Mouse (Mus musculus) adipocyte (in vitro differentiated cells): ENCODE measurements around the gene N4bp3.
"Not testable (repeated sequence)": the region's sequence is repeated elsewhere in the genome, so short reads cannot be mapped to it uniquely, and the experiment has no call there.

Experiments
- DNase-seq: peaks from one replicate; pipeline ENCODE4 v3.0.0-alpha.2; 2016; ENCODE audit warnings: low spot score

Gene N4bp3

DNA sequence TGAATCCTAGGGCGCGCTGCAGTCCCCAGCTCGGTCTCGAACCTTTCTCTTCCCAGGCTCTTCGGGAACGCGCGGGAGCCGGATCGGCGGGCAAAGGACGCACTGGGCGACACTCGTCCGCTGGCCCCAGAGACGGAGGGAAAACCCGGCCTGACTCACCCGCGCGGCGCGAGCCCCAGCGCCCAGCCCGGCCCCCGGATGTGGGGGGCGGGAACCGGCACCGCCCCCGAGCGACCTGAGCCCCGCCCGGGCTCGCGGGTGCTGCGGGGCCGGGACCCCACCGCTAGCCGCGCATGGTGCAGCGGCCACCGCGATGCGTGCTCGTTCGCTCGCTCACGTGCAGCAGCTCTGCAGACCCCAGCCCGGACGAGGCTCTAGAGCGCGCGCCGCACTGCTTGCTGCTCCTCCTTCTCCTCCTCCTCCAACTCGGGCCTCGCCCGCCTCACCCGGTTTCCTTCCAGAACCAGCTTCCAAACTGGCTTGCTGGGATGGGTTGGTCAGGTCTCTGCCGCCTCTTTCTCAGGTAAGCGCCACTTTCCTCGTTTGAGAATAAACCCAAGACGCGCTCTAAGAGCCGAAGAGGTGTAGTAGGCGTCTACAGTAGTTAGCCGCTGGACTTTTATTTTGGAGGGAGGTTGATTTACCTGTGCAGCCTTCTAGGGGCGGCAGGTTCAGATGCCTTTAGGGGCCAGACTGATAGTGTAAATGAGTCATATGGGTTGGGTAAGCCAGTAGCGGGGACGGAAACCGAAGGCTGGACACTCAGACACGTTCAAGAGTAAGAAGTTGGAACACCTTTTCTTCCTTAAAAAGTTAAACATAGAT is at the start of gene N4bp3, which contains the start of gene D930048N14Rik:
Gene N4bp3 (minus strand): TSS at position 152 of the 825 bp plus-strand sequence.
Gene D930048N14Rik (plus strand): TSS at position 264 of the 825 bp plus-strand sequence.
- peak; percentile 39 for DNase-seq

DNA sequence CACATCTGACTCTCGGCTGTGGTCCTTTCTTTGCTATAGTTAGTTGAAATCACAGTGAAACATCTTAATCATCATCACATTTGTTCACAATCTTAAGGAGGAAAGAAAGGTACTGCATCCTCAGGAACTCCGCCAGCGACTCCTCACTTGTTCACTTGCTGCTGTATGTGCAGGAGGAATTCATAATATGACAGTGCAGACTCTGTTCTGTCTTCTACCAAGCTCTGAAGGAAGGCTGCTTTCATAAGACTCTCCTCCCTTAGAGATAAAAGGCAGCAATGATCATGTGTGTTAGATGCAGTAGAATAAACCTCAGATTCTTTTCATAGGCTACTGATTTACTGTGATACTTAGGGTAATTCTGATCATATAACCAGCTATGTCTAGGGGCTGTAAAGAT is 44.3 kb upstream of the N4bp3 start:
- no peak for DNase-seq

DNA sequence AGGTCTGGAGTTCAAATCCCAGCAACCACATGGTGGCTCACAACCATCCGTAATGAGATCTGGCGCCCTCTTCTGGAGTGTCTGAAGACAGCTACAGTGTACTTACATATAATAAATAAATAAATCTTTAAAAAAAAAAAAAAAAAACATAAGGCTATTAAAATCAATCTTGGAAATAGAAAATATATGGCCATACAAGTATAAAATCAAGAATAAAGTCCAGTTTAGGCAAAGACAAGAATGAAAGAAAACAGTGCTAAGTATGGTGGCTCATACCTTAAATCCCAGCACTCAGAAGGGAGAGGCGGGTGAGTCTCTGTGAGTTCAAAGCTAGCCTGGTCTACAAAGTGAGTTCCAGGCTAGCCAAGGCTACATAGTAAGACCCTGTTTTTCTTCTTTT is 40.0 kb upstream of the N4bp3 start:
- DNase-seq, result not testable (repeated sequence)

DNA sequence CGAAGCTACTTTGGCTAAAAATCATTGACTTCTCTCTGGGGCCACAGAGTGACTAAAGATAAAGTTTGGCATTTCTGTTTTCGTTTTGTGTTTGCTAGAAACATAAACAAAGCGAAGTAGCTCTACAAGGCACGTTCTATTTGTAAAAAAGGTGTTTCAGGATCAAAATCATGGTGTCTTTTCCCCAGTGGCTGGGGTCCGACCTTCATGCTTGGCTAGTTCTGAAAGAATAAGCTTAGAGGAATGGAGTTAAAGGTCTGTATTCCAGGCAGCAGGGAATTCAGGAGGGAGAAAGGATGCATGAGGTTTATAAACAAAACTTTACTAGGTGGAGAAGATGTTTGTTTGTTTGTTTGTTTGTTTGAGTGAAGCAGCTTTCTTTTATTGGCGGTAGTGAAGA is 38.7 kb upstream of the N4bp3 start:
- DNase-seq, result no peak

DNA sequence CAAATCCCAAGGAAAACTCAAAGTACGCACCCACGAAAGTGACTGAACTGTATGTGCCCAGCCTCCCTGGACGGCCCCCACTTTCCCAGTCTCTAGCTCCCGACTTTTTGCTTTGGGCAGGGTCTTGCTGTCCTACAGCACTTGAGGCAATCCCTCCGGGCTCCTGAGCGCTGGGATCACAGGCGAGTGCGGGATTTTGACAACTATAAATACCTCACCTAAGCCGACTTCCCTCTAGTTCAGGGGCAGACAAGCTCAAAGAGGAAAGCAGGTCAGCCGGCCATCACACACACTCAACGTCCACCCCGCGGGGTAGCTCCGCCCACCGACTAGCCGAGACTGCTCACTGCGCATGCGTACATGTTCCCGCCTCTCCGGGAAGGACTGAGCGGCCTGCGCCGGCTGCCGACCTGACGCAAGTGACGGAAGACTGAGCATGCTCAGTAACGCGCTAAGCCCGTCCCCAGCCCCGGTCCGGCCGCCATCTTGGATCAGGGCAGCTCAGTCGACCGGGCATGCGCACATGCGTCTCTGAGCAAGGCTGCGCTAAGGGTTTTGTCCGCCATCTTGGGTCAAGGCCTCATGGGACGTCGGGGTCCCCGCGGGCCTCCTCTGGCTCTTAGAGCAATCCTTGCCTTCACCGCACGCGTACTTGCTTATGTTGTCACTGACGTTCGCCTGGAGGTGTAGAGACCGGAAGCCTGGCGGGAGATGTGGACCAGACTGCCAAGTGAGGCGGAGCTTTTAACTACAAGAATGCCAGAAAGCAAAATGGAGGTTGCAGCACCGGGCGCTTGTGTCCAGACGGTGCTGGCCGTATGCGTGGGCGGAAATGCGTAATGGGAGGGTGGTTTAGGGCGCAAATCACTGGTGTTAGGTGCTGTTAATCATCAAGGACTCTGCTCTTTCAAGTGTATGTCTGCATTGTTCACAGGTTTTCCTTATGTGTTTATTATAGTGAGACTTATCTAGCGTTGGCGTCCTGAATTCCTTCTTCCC is 38.0 kb upstream of the N4bp3 start, which contains the start of gene 0610009B22Rik:
Gene 0610009B22Rik (minus strand): TSS at position 545 of the 999 bp plus-strand sequence.
- DNase-seq, result peak; percentile 100

- no peak for DNase-seq
These were observed 31.3 kb upstream of the N4bp3 start for GRCm38 (mm10) chr11:51681976-51682374.

DNA sequence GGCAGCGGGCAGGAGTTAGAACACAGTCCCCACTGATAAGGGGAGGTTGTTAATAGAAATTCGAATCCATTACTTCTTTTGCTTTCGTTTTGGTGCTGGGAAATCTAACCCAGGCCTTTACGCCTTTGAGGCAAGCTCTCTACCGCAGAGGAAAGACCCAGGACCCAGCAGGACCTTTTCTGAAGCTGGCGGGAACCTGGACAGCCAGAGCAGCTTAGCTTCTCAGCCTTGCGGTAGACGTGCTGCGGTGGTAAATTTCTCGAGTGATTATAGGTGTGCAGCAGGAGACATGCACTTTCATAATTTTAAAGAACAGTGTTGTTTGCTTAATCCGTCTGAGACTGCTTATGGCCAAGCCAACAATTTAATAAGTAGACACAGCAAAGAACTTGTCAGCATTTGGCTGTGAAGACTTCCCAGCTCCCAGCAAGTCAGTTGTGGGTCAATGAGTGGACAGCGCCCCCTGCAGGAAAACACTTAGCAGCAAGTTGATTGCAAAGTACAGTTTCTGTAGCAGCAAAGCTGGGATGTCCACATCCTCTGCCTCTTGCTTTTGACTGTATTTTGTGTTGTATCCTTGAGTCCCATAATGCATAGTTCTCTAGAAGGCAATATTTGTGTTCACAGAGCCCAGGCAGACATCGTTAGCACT is 30.8 kb upstream of the N4bp3 start:
- DNase-seq, result peak; percentile 93

GRCm38 (mm10) chr11:51679466-51679865 is 28.8 kb upstream of the N4bp3 start:
- no peak for DNase-seq

DNA sequence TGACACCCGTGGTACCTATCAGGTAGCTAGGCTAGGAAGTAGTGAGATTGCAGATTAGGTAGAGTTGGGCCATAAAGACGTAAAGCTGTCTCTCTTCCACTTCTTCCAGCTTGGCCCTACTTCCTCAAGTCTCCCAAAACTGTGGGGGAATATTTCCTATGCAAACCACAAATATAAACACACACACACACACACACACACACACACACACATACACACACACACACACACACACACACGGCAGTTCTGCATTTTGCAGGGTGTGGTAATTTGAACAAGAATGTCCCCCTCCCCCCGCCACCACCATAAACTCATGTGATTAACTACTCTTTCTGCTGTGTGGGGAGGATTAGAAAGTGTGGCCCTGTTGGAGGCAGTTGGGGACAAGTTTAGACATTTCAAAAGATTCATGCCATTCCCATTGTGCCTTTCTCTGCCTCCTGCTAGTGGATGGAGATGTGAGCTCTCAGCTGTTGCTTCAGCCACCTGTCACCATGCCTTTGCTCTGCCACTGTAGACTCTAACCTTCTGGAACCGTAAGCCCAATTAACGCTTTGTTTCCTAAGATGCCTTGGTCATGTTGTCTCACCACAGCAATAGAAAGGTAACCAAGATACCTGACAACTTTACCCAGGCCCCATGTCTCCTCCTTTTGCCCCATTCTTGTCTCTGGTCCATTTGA is 27.2 kb upstream of the N4bp3 start:
- no peak for DNase-seq

DNA sequence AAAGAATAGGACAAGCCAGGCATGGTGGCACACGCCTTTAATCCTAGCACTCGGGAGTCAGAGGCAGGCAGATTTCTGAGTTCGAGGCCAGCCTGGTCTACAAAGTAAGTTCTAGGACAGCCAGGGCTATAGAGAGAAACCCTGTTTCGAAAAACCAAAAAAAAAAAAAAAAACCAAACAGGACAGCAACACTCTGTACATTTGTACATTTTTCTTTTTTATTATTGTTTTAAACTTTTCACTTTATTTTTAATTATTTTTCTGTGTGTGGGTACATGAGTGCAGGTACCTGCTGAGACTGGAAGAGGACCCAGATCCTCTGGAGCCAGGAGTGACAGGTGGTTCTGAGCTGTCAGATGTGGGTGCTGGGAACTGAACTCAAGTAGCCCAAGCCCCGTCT is 24.7 kb upstream of the N4bp3 start:
- no peak for DNase-seq

DNA sequence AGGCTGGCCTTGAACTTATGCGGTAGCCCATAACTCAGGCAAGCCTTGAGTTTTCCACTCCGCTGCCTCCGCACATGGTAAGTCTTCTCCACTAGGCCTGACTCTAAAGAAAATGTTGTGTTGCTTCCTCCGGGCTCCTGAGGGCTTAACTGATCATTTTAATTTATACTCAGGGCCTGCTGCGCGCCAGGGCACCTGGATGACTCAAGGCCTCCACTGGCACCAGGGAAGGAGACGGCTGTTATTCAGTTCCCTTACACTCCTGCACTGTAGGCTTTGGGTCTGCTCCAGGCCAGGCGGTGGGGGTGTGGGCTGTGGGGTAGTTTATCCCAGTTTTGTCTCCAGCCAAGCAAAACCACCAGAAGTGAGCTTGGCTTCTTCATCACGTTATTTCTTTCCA is 22.6 kb upstream of the N4bp3 start:
- no peak for DNase-seq

DNA sequence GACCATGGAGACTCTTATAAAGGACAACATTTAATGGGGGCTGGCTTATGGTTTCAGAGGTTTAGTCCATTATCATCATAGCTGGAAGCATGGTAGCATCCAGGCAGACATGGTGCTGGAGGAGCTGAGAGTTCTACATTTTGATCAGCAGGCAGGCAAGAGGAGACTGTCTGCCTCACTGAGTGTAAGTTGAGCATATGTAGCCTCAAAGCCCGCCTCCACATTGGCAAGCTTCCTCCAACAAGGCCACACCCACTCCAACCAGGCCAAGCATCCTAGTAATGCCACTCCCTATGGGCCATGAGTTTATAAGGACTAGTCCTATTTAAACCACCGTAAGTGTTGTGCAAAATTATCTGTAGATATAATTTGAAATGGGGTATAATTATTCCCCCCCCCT is 20.7 kb upstream of the N4bp3 start:
- DNase-seq, result no peak

GRCm38 (mm10) chr11:51670846-51671245 is 20.2 kb upstream of the N4bp3 start:
- no peak for DNase-seq

DNA sequence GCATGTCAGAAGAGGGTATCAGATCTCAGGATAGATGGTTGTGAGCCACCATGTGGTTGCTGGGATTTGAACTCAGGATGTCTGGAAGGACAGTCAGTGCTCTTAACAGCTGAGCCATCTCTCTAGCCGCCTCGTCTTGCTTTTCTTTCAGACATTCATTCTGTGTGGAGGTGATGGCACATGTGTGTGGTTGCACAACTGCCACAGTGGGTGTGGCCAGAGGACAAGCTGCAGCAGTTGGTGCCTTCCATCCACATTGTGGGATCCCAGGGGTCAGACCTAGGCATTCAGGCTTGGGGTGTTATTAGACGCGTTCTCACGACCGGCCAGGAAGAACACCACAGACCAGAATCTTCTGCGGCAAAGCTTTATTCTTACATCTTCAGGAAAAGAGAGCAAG is 14.1 kb upstream of the N4bp3 start:
- DNase-seq, result not testable (repeated sequence)

GRCm38 (mm10) chr11:51662632-51663031 is 12.0 kb upstream of the N4bp3 start:
- no peak for DNase-seq

DNA sequence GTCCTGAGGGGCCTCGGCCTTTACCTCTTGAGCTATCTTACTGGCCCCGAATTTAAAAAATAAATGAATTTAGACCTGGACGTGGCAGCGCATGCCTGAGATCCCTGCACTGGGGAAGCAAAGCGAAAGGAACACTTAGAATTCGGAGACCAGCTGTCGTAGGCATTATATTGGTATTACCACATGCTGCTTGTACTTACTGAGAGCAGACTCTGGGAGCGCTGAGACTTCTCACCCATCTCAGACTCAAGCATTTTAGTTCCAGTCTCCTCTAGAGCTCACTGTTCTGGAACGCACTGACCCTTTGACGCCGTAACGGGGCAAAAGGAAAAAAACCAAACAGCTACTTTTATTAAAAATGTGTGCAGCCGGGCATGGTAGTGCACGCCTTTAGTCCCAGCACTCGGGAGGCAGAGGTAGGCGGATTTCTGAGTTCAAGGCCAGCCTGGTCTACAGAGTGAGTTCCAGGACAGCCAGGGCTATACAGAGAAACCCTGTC is 11.3 kb upstream of the N4bp3 start:
- no peak for DNase-seq

- DNase-seq, result peak; percentile 67
These were observed 8.1 kb upstream of the N4bp3 start for GRCm38 (mm10) chr11:51658705-51659104.

GRCm38 (mm10) chr11:51658291-51658690 is 7.6 kb upstream of the N4bp3 start:
- DNase-seq, result no peak

DNA sequence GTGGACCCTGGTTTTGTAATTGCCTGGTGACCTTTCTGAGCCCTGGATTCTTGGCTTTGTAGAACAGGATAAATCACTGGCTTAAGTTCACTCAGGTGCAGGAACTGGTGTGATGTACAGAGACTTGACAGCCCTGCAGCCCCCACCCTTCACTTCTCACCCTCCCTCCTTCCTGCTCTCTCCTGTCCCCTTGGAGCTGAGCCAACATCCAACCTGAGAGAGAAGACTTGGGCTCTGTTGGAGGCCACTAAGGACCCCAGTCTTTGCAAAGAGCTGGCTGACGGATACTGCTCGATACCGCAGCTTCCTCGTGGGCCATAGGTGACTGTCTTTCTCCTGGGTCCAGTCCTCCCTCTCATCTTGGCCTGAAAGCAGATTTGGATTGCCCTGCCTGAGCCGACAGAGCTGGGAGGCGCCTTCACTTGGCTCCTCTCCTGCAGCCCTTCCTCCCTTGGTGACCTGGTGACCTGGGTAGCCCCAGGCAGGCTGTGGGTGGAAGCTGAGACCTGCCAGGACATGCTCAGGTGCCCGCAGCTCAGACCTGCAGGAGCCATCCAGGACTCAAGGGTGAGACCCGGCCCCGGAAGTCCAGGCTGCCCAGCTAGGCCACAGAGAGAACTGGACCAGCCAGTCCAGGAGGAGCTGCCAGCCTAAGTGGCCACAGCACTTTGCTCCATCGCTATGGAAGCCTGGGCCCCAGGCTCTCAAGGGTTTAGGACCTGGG is 6.3 kb upstream of the N4bp3 start:
- DNase-seq, result no peak

- DNase-seq, result peak; percentile 72
These were observed 4.2 kb upstream of the N4bp3 start for GRCm38 (mm10) chr11:51654891-51655290.

- no peak for DNase-seq
These were observed 3.1 kb upstream of the N4bp3 start for GRCm38 (mm10) chr11:51653736-51654135.
